Mouse (Mus musculus) ES-Bruce4 (cell line): ENCODE measurements at regions not wholly inside any gene's neighbourhood (a gene's known extent, or its start where the extent isn't known, plus 50 kb on each side); places are given as distances from the start of the nearest gene placed in this dataset.

Experiments used
- CTCF ChIP-seq: IDR thresholded peaks from one replicate; pipeline ENCODE4 v1.8.1; 2011; ENCODE audit warnings: low read depth, low read length
- EP300 ChIP-seq: IDR thresholded peaks from 2 replicates; pipeline ENCODE4 v1.6.1; 2011; ENCODE audit warnings: low read depth, low read length; ENCODE audit not compliant: insufficient read depth
- POLR2A ChIP-seq: IDR thresholded peaks from one replicate; pipeline ENCODE4 v1.8.1; 2011; ENCODE audit warnings: low read length; ENCODE audit not compliant: insufficient read depth

DNA sequence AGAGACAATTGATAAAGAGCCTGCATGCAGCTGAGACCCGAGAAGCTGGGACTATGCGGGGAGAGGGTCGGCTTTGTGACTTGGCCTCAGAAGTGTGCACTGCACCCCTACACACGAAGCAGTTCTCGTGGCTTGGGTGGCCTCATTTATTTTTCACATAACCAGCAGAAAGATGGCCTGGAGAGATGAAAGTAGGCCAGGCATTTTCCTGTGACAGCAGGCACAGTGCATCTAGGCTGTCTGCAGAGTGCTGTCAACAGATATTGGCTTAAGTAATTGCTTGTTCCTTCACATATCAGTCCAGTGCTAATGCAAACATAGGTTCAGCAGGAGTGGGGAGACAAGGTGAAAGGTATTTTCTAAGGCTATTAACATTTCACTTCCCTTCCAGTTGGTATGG lies 124.9 kb upstream of the Gm11096 start:
- no peak for TF ChIP-seq CTCF
- no peak for TF ChIP-seq POLR2A
- TF ChIP-seq EP300 = no peak
